Comparison of ENCODE assay signal across 8 mouse cellular contexts in the genomic region with DNA sequence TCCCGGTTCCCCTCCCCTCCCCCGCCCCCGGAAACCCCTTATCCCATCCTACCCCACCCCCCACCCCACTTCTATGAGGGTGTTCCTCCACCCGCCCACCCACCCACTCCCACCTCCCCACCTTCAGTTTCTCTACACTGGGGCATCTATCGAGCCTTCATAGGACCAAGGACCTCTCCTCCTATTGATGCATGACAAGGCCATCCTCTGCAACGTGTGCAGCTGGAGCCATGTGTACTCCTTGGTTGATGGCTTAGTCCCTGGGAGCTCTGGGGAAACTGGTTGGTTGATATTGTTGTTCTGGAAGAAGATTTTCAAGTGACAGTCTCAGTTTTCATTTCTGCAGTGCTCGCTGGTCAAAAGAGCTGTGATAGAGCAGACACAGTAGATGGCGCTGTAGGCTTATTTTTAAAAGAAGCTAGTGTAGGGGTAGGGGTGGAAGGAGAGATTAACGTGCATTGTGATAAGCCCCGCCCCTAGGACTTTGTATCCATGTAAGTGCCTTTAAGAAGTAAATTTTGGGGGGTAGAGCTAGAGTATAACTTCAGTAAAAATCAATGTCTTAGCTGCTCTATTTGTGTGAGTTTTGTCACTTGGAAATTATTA.
A peak's percentile ranks its signal among the peaks of the same experiment; 100 is the strongest.
DNase-seq lines count a peak whose midpoint lies in the region; ATAC-seq lines count a peak whose summit lies in the region.

No protein-coding gene starts in this region.

- peak; percentile 99 for ATAC-seq in megakaryocyte progenitor cell, adult 5-6 weeks (replicated peaks; ENCODE audit: poor library complexity)

- peak; percentile 62 for DNase-seq in testis, postnatal 10 days (ENCODE audit: low spot score)
- no peak for DNase-seq in testis, postnatal 14 days (ENCODE audit: low spot score)
- DNase-seq in cerebellum, adult 9-11 months, result peak; percentile 43
- DNase-seq in frontal cortex, adult 2 months (ENCODE audit: extremely low spot score in 1 of 2, low spot score in 1 of 2), result peak; percentile 20 to 77
- DNase-seq in hindlimb bud, embryonic 11.5 days (ENCODE audit: extremely low spot score, low read depth, low spot score), result peak; percentile 91
- peak; percentile 20 to 38 for DNase-seq in layer of hippocampus, postnatal 36 days
- DNase-seq in right cerebral cortex, postnatal 36 days (ENCODE audit: low spot score in 2 of 2), result peak; percentile 11 to 20
